Mouse (Mus musculus) forebrain, embryonic 16.5 days (tissue): Measurements from ENCODE around the gene Clasp1. TPM values are rescaled to one million over a fixed set of nuclear protein-coding genes. Genes with fewer than 3 reads are reported as not detected.

Experiments
- ATAC-seq: fragments of 200-750 bp; cut with Nextera tagmentation; 2 replicates; pipeline ENCODE4 v1.8.0; 2017; ENCODE audit warnings: mild to moderate bottlenecking, moderate library complexity
- H3K27ac ChIP-seq: fragments of 300-500 bp; sonication (generic); 2 replicates; pipeline ENCODE4 v1.5.1; 2014; ENCODE audit warnings: low read length, control low read depth
- H3K27me3 ChIP-seq: fragments of 300-500 bp; sonication (generic); replicated peaks from 2 replicates; pipeline ENCODE4 v1.6.1; 2014; ENCODE audit warnings: low read length; ENCODE audit not compliant: control insufficient read depth, insufficient read depth
- H3K36me3 ChIP-seq: fragments of 300-500 bp; sonication (generic); 2 replicates; pipeline ENCODE4 v1.6.1; 2014; ENCODE audit not compliant: control insufficient read depth, insufficient read depth
- H3K4me1 ChIP-seq: fragments of 300-500 bp; sonication (generic); replicated peaks from 2 replicates; pipeline ENCODE4 v1.6.1; 2014; ENCODE audit warnings: low read length; ENCODE audit not compliant: control insufficient read depth, insufficient read depth
- H3K4me2 ChIP-seq: fragments of 300-500 bp; sonication (generic); 2 replicates; pipeline ENCODE4 v1.6.1; 2014; ENCODE audit warnings: mild to moderate bottlenecking, low read length, control low read depth
- H3K4me3 ChIP-seq: fragments of 300-500 bp; sonication (generic); replicated peaks from 2 replicates; pipeline ENCODE4 v1.5.1; 2014; ENCODE audit warnings: mild to moderate bottlenecking, low read length, control low read depth
- H3K9ac ChIP-seq: fragments of 300-500 bp; sonication (generic); replicated peaks from 2 replicates; pipeline ENCODE4 v1.6.1; 2014; ENCODE audit warnings: low read depth, low read length, control low read depth
- H3K9me3 ChIP-seq: fragments of 300-500 bp; sonication (generic); 2 replicates; pipeline ENCODE4 v1.6.1; 2016; ENCODE audit warnings: low read length; ENCODE audit not compliant: control insufficient read depth
- WGBS: fragments of 180-500 bp; shearing (Covaris S2); extraction: QIAGEN DNeasy Blood & Tissue Kit; methylation state at CpG from one replicate; pipeline ENCODE4 v1.1.7; 2014; 5-methylcytosine and 5-hydroxymethylcytosine counted together
- polyA plus RNA-seq: library from polyadenylated mRNA; unstranded; fragments of >200 nt; fragmentation: Nextera tagmentation; extraction: Ambion mirVana; gene quantifications from 2 replicates; pipeline ENCODE4 v1.2.1, GENCODE M21; 2015

Clasp1 gene
- polyA plus RNA-seq, 1 experiment from 2014 or later: 154 TPM

DNA sequence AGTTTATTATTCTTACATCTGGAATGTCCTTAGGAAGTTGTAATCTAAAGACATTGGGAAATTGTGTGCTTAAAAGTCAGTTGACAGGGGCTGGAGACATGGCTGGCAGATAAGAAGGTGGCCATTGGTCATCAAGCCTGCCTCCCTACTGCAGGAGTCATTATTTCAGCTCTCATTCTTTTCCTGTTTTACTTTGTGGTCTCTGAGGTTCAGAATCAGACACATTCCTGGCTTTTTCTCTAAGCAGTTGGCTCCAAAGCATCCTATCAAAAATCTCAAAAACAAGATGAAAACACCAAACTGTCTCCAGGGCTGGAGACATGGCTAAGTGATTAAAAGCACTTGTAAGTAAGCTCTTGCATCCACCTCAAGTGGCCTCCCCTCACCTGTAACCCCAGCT is 49.5 kb downstream of the Clasp1 start:
- no peak overlapping the region for H3K4me3 ChIP-seq
- H3K4me2 ChIP-seq: no peak overlapping the region
- H3K9me3 ChIP-seq: no peaks in the 10 kb centered on the region
- H3K36me3 ChIP-seq: no peaks in the 10 kb centered on the region
- H3K4me1 ChIP-seq: peaks cover 20% of the 10 kb centered on the region
- H3K9ac ChIP-seq: no peak overlapping the region
- ATAC-seq: no peak
- no peaks in the 10 kb centered on the region for H3K27me3 ChIP-seq
- no peak overlapping the region for H3K27ac ChIP-seq

DNA sequence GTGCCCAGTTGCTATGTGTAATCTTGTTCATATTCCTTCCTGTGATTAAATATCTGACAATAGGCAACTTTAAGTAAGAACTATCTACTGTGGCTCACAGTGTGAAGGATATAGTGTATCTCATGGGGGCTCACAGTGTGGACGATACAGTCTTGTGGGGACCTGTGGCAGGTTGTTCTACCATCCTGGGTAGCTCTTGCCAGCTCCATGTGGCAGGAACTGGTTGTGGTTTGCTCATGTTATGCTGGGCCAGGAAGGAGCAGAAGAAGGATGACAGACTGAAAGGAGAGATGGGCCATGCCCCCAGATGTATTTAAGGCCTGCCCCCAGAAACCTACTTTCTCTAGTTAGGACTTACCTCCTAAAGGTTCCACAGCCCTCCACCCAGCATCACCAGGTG is 51.7 kb downstream of the Clasp1 start:
- Histone ChIP-seq H3K36me3 (no peaks in the 10 kb centered on the region; the same call in 1 of the 2 replicates), H3K27me3 (no peaks in the 10 kb centered on the region), H3K4me2 (no peak overlapping the region), H3K9ac (no peak overlapping the region), H3K4me3 (no peak overlapping the region), H3K4me1 (peaks cover 12% of the 10 kb centered on the region), H3K9me3 (no peaks in the 10 kb centered on the region), H3K27ac (no peak overlapping the region)
- ATAC-seq: no peak
- 97% methylated on average over 1 of the region's 1 CpGs for WGBS

DNA sequence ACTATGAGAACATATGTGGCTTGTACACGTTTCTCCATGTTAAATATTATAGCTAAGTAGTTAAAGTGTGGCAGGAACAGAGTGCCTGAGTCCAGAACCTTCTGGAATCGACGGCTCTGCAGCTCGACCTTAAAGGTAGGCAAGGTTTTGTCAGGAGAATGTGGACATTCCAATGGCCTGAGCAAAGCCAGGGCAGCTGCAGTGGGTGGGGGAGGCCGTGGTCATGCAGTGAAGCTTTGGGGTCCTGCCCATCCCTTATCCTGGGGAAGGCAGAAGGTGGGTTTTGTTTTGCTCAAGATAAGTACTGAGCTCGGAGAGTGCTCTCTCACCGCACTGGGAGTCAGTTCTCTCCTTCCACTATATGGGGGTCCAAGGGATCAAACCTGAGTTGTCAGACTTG is 55.6 kb downstream of the Clasp1 start:
- no peak overlapping the region for H3K4me3 ChIP-seq
- H3K9ac ChIP-seq: no peak overlapping the region
- 91% methylated on average over 7 of the region's 7 CpGs for WGBS
- ATAC-seq: no peak
- H3K4me2 ChIP-seq: no peak overlapping the region
- H3K9me3 ChIP-seq: no peaks in the 10 kb centered on the region
- H3K4me1 ChIP-seq: no peaks in the 10 kb centered on the region
- no peak overlapping the region for H3K27ac ChIP-seq
- no peaks in the 10 kb centered on the region for H3K27me3 ChIP-seq
- no peaks in the 10 kb centered on the region; the same call in 1 of the 2 replicates for H3K36me3 ChIP-seq

DNA sequence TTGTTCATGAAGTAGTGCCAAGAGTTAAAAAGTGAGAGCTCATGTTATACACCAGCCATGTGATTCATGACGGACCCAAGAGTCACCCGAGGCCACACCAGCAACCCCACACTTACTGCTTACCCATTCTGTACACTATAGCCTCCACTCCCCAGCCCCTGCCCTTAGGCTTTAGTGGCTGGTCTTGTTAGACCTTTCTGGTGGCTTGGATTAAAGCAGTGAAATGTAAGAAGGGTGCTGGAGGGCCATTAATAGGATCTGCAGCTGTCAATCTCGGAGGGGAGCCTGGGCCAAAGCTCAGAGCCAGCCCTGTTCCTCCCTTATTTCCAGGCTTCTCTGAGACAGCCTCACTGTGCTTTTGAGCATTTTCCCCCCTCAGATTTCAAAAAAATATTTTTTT is 56.1 kb downstream of the Clasp1 start:
- Histone ChIP-seq H3K36me3 (no peaks in the 10 kb centered on the region; the same call in 1 of the 2 replicates), H3K4me1 (no peaks in the 10 kb centered on the region), H3K27ac (no peak overlapping the region), H3K9ac (no peak overlapping the region), H3K9me3 (no peaks in the 10 kb centered on the region), H3K4me3 (no peak overlapping the region), H3K4me2 (no peak overlapping the region), H3K27me3 (no peaks in the 10 kb centered on the region)
- 64% methylated on average over 3 of the region's 3 CpGs for WGBS
- no peak for ATAC-seq

DNA sequence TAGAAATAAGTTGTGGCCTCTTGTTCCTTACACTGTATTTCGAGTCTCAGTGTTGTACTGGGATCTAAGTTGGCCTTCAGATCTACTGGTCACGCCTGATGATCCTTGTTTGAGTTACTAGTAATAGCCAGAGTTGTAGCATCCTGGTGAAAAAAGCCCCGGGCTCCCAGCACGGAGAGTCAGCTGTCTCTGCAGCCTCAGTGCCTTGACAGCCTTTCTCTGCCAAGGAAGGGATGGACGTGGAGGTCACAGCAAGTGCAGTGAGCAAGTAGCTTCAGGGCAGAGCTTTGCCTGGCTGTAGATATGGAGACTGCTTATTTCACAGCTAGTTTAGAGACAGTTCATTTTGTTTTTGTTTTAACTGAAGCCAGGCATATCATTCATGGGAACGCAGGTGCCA is 56.6 kb downstream of the Clasp1 start:
- ATAC-seq: no peak
- H3K9ac ChIP-seq: no peak overlapping the region
- H3K9me3 ChIP-seq: no peaks in the 10 kb centered on the region
- no peak overlapping the region for H3K27ac ChIP-seq
- H3K4me1 ChIP-seq: no peaks in the 10 kb centered on the region
- no peaks in the 10 kb centered on the region; the same call in 1 of the 2 replicates for H3K36me3 ChIP-seq
- no peaks in the 10 kb centered on the region for H3K27me3 ChIP-seq
- no peak overlapping the region for H3K4me3 ChIP-seq
- H3K4me2 ChIP-seq: no peak overlapping the region
- 82% methylated on average over 6 of the region's 6 CpGs for WGBS

DNA sequence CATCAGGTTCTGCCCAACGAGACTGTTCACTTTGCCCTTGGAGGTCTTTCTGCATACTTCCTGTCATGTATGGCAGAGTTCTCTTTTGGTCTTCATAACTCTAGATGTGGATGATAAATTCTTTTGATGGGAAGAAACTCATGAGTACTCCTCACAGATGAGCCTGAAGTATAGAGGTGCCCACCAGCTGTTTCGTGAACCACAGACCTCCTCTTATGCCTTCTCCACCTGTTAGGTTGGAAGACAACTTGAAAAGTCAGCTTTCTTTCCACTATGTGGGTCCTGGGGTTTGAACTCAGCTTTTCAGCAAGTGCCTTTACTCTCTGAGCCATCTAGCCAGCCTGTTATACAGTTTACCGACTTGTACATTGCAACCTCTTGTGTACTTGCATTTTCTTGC is 57.1 kb downstream of the Clasp1 start:
- Histone ChIP-seq H3K9me3 (no peaks in the 10 kb centered on the region), H3K4me2 (no peak overlapping the region), H3K36me3 (no peaks in the 10 kb centered on the region; the same call in 1 of the 2 replicates), H3K4me1 (no peaks in the 10 kb centered on the region), H3K27ac (no peak overlapping the region), H3K27me3 (no peaks in the 10 kb centered on the region), H3K9ac (no peak overlapping the region), H3K4me3 (no peak overlapping the region)
- ATAC-seq: no peak
- 95% methylated on average over 3 of the region's 3 CpGs for whole genome bisulfite sequencing

DNA sequence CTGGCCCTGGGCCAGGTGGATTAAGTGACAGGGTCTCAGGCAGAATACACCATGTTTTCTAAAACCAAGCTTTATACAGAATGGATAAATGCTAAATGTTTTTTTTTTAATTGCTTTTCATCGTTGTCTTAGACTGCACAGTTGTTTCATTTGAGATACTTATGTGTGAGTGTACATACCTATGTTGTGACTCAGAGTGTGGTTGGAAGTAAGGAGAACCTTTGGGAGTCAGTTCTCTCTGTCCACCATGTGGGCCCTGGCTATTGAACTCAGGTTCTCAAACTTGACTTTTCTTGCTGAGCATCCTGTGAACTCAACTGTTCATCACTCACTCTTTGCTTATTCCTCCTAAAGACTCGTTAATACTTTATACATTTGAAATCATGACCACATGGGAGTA is 58.3 kb downstream of the Clasp1 start:
- H3K9ac ChIP-seq: no peak overlapping the region
- no peak overlapping the region for H3K4me2 ChIP-seq
- H3K27ac ChIP-seq: no peak overlapping the region
- H3K4me3 ChIP-seq: no peak overlapping the region
- WGBS: 91% methylated on average over 2 of the region's 2 CpGs
- H3K4me1 ChIP-seq: no peaks in the 10 kb centered on the region
- H3K9me3 ChIP-seq: no peaks in the 10 kb centered on the region
- ATAC-seq: no peak
- H3K36me3 ChIP-seq: no peaks in the 10 kb centered on the region; the same call in 1 of the 2 replicates
- no peaks in the 10 kb centered on the region for H3K27me3 ChIP-seq

DNA sequence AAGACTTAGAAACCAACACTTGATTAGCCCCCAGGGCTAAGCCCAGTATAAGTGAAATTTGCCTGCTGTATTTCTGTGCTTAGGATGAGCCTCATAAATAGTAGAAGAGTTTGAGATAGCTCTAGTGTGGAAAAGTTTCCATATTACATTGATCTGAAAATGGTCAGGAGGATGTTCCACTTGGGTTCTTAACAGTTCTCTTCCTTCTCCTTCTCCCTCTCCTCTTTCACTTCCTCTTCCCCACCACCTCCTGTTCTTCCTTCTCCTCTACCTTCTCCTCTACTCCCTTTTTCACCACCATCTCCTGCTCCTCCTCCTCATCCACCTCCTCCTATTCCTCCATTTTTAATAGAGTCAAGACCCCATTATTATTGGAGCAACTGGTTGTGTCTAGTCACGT is 59.4 kb downstream of the Clasp1 start:
- Histone ChIP-seq H3K4me2 (no peak overlapping the region), H3K27ac (no peak overlapping the region), H3K4me3 (no peak overlapping the region), H3K4me1 (no peaks in the 10 kb centered on the region), H3K9ac (no peak overlapping the region), H3K9me3 (no peaks in the 10 kb centered on the region), H3K27me3 (no peaks in the 10 kb centered on the region), H3K36me3 (no peaks in the 10 kb centered on the region; the same call in 1 of the 2 replicates)
- ATAC-seq: no peak
- WGBS: 97% methylated on average over 1 of the region's 1 CpGs

DNA sequence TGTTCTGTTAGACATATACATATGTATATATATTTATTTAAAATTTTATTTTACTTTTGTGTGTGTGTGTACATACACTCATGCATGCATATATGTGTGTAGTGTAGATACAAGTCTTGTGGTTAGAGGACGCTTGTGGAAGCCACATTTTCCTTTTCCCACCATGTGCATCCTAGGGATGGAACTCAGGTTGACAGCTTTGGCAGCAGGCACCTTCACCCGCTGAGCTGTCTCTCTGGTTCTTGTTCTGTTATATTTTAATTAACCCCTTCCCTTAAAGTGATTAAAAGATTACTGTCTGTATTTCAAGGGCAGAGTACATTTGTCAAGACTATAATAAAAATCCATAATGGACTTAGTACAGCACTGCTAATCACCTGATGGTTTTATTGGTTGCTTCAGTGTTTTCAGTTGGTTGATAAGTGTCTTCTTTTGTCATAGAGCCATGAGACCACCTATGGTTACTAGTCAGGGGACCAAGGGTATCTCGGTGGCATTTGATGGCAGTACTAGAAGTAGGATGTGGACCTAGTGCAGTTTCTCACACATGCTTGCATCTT is 62.1 kb downstream of the Clasp1 start:
- H3K27ac ChIP-seq: no peak overlapping the region
- H3K9me3 ChIP-seq: no peaks in the 10 kb centered on the region
- no peak for ATAC-seq
- no peak overlapping the region for H3K4me3 ChIP-seq
- 84% methylated on average over 3 of the region's 3 CpGs for WGBS
- no peak overlapping the region for H3K4me2 ChIP-seq
- peaks cover 3% of the 10 kb centered on the region; the same call in 1 of the 2 replicates for H3K4me1 ChIP-seq
- H3K27me3 ChIP-seq: no peaks in the 10 kb centered on the region
- no peak overlapping the region for H3K9ac ChIP-seq
- no peaks in the 10 kb centered on the region for H3K36me3 ChIP-seq

DNA sequence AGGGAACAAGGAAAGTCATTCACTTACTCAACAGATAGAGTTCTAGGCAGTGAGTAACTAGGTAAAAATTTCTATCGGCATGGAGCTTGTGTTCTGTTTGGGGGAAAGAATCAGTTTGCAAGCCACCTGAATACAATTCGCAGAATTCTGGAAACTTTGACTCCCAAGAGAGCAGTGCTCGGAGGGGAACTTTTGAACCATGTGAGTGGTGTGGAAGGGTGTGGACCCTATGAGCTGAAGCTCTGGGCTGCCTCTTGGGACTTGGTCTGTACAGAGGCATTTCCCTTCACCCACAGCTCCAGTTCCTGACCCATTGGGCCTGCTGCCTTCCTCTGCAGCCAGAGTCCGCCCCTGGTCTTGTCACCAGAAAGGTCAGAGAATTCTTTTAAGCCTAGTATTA is 64.7 kb downstream of the Clasp1 start:
- no peak for ATAC-seq
- Histone ChIP-seq H3K9me3 (no peaks in the 10 kb centered on the region), H3K9ac (no peak overlapping the region), H3K4me1 (peaks cover 28% of the 10 kb centered on the region), H3K27me3 (no peaks in the 10 kb centered on the region), H3K4me3 (no peak overlapping the region), H3K36me3 (no peaks in the 10 kb centered on the region), H3K27ac (no peak overlapping the region), H3K4me2 (no peak overlapping the region)
- 96% methylated on average over 4 of the region's 4 CpGs for WGBS
